Mouse (Mus musculus) right cerebral cortex, adult 2 months (tissue): ENCODE measurements around the gene Zbtb16.

ENCODE experiments used
- DNase-seq, 2 experiments: peaks; one replicate each; pipeline ENCODE4 v3.0.0; 2021 to 2022; ENCODE audit warnings: low spot score in 2 of 2

Gene Zbtb16

GRCm38 (mm10) chr9:48605697-48606096, 230.3 kb downstream of the Zbtb16 start:
- no peak for DNase-seq

GRCm38 (mm10) chr9:48604939-48605598, 231.0 kb downstream of the Zbtb16 start, which contains the start of gene Nnmt:
Gene Nnmt, minus strand, starts transcription at chr9:48605153.
- DNase-seq, result no peak
